Mouse (Mus musculus) heart, postnatal 0 days (tissue): Measurements from ENCODE around the gene AI597479.

Experiments
- CTCF ChIP-seq: IDR thresholded peaks from 2 replicates; pipeline ENCODE4 v1.5.1; 2016; ENCODE audit warnings: antibody characterized with exemption, control low read depth, low read depth
- EP300 ChIP-seq: IDR thresholded peaks from 2 replicates; pipeline ENCODE4 v1.6.1; 2016; ENCODE audit warnings: antibody characterized with exemption, low read depth

GRCm38 (mm10) chr1:43108729-43109128 lies 10.2 kb downstream of the AI597479 start:
- TF ChIP-seq CTCF (no peak), EP300 (no peak)
